Mouse (Mus musculus) kidney, embryonic 15.5 days (tissue): ENCODE measurements around the gene Trpc5. TPM values are rescaled to one million over a fixed set of nuclear protein-coding genes. Genes with fewer than 3 reads are reported as not detected.

Source experiments
- ATAC-seq: fragments of 200-750 bp; cut with Nextera tagmentation; replicated peaks from 2 replicates; pipeline ENCODE4 v1.8.0; 2017; ENCODE audit warnings: moderate TSS enrichment; ENCODE audit not compliant: low FRiP score
- H3K27ac ChIP-seq: fragments of 300-500 bp; sonication (generic); 2 replicates; pipeline ENCODE4 v1.5.1; 2015; ENCODE audit warnings: mild to moderate bottlenecking, inconsistent platforms
- H3K27me3 ChIP-seq: fragments of 300-500 bp; sonication (generic); 2 replicates; pipeline ENCODE4 v1.6.1; 2015; ENCODE audit warnings: inconsistent platforms
- H3K36me3 ChIP-seq: fragments of 300-500 bp; sonication (generic); 2 replicates; pipeline ENCODE4 v1.6.1; 2015; ENCODE audit warnings: inconsistent platforms
- H3K4me1 ChIP-seq: fragments of 300-500 bp; sonication (generic); 2 replicates; pipeline ENCODE4 v1.6.1; 2015; ENCODE audit warnings: inconsistent platforms
- H3K4me2 ChIP-seq: fragments of 300-500 bp; sonication (generic); 2 replicates; pipeline ENCODE4 v1.6.1; 2015; ENCODE audit warnings: moderate library complexity, mild to moderate bottlenecking, inconsistent platforms
- H3K4me3 ChIP-seq: fragments of 300-500 bp; sonication (generic); replicated peaks from 2 replicates; pipeline ENCODE4 v1.5.1; 2015; ENCODE audit warnings: mild to moderate bottlenecking, inconsistent platforms
- H3K9ac ChIP-seq: fragments of 300-500 bp; sonication (generic); 2 replicates; pipeline ENCODE4 v1.6.1; 2015; ENCODE audit warnings: mild to moderate bottlenecking, inconsistent platforms
- H3K9me3 ChIP-seq: fragments of 300-500 bp; sonication (generic); replicated peaks from 2 replicates; pipeline ENCODE4 v1.6.1; 2016; ENCODE audit warnings: inconsistent platforms
- WGBS: fragments of 180-500 bp; shearing (Covaris S2); methylation state at CpG from one replicate; pipeline ENCODE4 v1.1.7; 2015; ENCODE audit warnings: mixed read lengths; 5-methylcytosine and 5-hydroxymethylcytosine counted together
- polyA plus RNA-seq: library from polyadenylated mRNA; unstranded; fragments of >200 nt; fragmentation: Nextera tagmentation; extraction: Ambion mirVana; gene quantifications from 2 replicates; pipeline ENCODE4 v1.2.1, GENCODE M21; 2015

The Trpc5 gene
- polyA plus RNA-seq, 1 experiment from 2014 or later, result 0.08 TPM

GRCm38 (mm10) chrX:144523239-144523638 is 164.7 kb downstream of the Trpc5 start:
- Histone ChIP-seq H3K36me3 (no peaks in the 10 kb centered on the region), H3K4me2 (no peak overlapping the region), H3K27ac (no peak overlapping the region), H3K4me1 (no peaks in the 10 kb centered on the region), H3K4me3 (no peak overlapping the region), H3K9ac (no peak overlapping the region), H3K27me3 (peaks cover 7% of the 10 kb centered on the region; the same call in 1 of the 2 replicates), H3K9me3 (no peaks in the 10 kb centered on the region)
- ATAC-seq, result no peak
- 77% methylated on average over 5 of the region's 5 CpGs for WGBS

- 72% methylated on average over 1 of the region's 1 CpGs for WGBS
- Histone ChIP-seq H3K27me3 (peaks cover 7% of the 10 kb centered on the region), H3K27ac (no peak overlapping the region), H3K9ac (no peak overlapping the region), H3K4me3 (no peak overlapping the region), H3K4me2 (no peak overlapping the region), H3K4me1 (no peaks in the 10 kb centered on the region), H3K9me3 (no peaks in the 10 kb centered on the region), H3K36me3 (no peaks in the 10 kb centered on the region)
- no peak for ATAC-seq
Observed at GRCm38 (mm10) chrX:144491394-144491793, 196.6 kb downstream of the Trpc5 start.

DNA sequence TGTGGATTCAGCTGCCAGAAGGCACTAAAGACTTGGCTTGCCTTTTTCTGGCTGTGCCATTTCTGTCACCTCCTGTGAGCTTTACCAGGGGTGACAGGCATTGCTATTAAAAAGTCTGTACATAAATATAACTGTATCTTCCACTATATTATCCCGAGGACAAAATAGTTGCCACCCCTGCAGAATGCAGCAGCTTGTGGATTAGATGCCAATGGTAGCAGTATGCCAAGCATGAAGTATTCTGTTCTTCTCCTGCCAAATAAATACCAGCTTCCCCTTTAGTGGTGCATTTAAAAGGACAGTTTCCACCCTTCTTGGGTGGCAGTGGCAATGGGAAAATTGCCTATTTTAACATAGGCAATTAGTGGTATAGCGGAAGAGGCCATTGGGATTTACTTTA is 223.6 kb downstream of the Trpc5 start:
- H3K4me3 ChIP-seq, result no peak overlapping the region
- no peaks in the 10 kb centered on the region for H3K4me1 ChIP-seq
- H3K27ac ChIP-seq, result no peak overlapping the region
- 86% methylated on average over 2 of the region's 2 CpGs for WGBS
- no peaks in the 10 kb centered on the region for H3K9me3 ChIP-seq
- ATAC-seq, result no peak
- H3K36me3 ChIP-seq, result no peaks in the 10 kb centered on the region
- no peak overlapping the region for H3K4me2 ChIP-seq
- H3K27me3 ChIP-seq, result peaks cover 23% of the 10 kb centered on the region
- no peak overlapping the region for H3K9ac ChIP-seq

DNA sequence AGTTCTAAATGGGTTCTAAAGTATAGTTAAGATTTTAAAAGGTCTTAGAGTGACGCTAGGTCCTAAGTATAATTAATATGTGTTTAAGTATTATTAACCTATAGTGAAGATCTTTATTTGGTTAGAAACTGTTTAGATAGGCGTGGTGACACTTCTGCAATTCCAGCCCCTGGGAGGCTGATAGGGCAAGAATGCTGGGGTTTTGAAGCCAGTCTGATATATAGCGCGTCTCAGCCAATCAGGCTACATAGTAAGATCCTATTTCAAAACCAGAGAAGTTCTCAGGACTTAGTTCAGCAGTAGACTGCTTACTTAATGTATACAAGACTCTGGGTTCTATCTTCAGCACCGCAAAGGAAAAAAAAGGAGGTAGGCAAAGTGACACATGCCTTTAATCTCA is 231.7 kb downstream of the Trpc5 start, which contains the start of gene Trpc5os:
Trpc5os (plus strand) TSS at position 301 of the 400 bp plus-strand sequence.
- ATAC-seq, result no peak

DNA sequence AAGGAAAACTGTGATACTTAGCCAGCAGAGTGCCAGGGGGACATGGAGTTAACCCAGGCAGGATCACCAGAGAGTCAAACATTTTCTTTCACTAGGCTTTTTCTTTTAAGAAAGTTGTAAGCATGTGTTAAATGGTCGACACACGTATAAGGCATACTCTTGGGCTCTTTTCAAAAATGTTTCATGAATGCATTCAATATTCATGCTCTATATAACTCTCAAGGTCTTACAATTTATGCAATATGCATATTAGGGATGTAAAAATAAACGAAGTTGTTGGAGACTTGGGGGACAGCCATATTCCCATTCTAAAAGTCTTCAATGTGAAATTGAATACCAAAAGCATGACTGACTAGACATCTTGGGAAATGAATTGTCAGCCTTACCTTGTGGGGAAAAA is 264.1 kb downstream of the Trpc5 start:
- no peak overlapping the region for H3K4me2 ChIP-seq
- no peak overlapping the region for H3K9ac ChIP-seq
- H3K9me3 ChIP-seq, result no peaks in the 10 kb centered on the region
- H3K36me3 ChIP-seq, result no peaks in the 10 kb centered on the region
- peaks cover 12% of the 10 kb centered on the region; the same call in 1 of the 2 replicates for H3K27me3 ChIP-seq
- no peak overlapping the region for H3K27ac ChIP-seq
- no peak overlapping the region for H3K4me3 ChIP-seq
- WGBS, result 76% methylated on average over 3 of the region's 3 CpGs
- H3K4me1 ChIP-seq, result no peaks in the 10 kb centered on the region
- ATAC-seq, result no peak

More for the DNA sequence above, 231.7 kb downstream of the Trpc5 start, which contains the start of gene Trpc5os:
- Histone ChIP-seq H3K9me3 (no peaks in the 10 kb centered on the region), H3K9ac (no peak within 1 kb of the TSS), H3K4me3 (no peak within 1 kb of the TSS), H3K27ac (no peak within 1 kb of the TSS), H3K36me3 (no peaks in the 10 kb centered on the region), H3K27me3 (peaks cover 12% of the 10 kb centered on the region; the same call in 1 of the 2 replicates), H3K4me2 (no peak within 1 kb of the TSS), H3K4me1 (no peaks in the 10 kb centered on the region)
- WGBS, result 89% methylated on average over 5 of the region's 5 CpGs

GRCm38 (mm10) chrX:144421091-144421490 is 266.9 kb downstream of the Trpc5 start:
- Histone ChIP-seq H3K9ac (no peak overlapping the region), H3K4me1 (no peaks in the 10 kb centered on the region), H3K27me3 (peaks cover 12% of the 10 kb centered on the region; the same call in 1 of the 2 replicates), H3K27ac (no peak overlapping the region), H3K36me3 (no peaks in the 10 kb centered on the region), H3K4me2 (no peak overlapping the region), H3K4me3 (no peak overlapping the region), H3K9me3 (no peaks in the 10 kb centered on the region)
- WGBS, result 93% methylated on average over 1 of the region's 1 CpGs
- ATAC-seq, result no peak

- no peaks in the 10 kb centered on the region for H3K9me3 ChIP-seq
- 47% methylated on average over 1 of the region's 1 CpGs for WGBS
- H3K27me3 ChIP-seq, result peaks cover 12% of the 10 kb centered on the region; the same call in 1 of the 2 replicates
- no peak overlapping the region for H3K4me2 ChIP-seq
- H3K36me3 ChIP-seq, result no peaks in the 10 kb centered on the region
- no peak for ATAC-seq
- H3K4me1 ChIP-seq, result no peaks in the 10 kb centered on the region
- H3K9ac ChIP-seq, result no peak overlapping the region
- no peak overlapping the region for H3K4me3 ChIP-seq
- H3K27ac ChIP-seq, result no peak overlapping the region
Observed at GRCm38 (mm10) chrX:144420259-144420658, 267.7 kb downstream of the Trpc5 start.

DNA sequence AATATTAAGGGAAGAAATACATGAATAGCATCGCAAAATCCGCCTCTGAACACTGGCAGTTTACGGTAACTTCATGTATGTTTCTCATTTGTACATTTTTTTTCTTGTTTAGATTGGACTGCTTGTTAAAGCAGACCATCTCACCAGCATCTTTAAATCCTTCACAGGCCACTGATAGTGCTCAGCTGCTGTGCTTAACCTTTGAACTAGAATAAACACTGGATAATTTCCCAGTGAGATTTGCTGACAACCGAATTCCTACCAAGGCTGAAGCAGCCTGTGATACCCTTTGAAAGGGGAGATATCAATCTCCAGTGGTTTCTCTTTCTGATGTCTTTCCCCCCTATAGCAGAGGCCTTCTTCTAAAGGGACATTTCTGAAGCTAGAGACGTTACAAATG is 279.9 kb downstream of the Trpc5 start:
- Histone ChIP-seq H3K36me3 (no peaks in the 10 kb centered on the region), H3K4me1 (no peaks in the 10 kb centered on the region), H3K27me3 (peaks cover 3% of the 10 kb centered on the region; the same call in 1 of the 2 replicates), H3K9me3 (no peaks in the 10 kb centered on the region), H3K4me2 (no peak overlapping the region), H3K9ac (no peak overlapping the region), H3K27ac (no peak overlapping the region), H3K4me3 (no peak overlapping the region)
- 51% methylated on average over 5 of the region's 5 CpGs for WGBS
- ATAC-seq, result 0 out of 2 replicates have a peak, but pooled peaks have one; percentile 56

DNA sequence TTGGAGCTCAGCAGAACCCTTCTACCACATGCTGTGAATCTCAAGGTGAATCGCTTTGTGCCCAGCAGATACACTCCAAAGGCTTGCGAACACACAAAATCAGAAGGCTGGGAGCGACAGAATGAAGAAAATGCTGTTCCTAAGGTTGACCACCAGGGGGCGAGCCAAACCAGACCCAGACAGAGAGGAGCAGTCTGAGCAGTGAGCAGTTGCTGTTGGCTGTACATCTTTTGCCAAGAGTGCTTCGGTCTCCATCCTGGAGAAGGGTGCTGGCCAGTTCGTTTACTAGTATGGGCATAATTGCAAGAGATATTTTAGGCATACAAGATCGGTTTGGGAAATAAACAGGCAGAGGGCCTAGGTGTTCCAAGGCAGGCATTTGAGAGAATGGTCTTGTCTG is 284.5 kb downstream of the Trpc5 start:
- no peak overlapping the region for H3K4me2 ChIP-seq
- H3K27ac ChIP-seq, result no peak overlapping the region
- ATAC-seq, result no peak
- no peaks in the 10 kb centered on the region for H3K9me3 ChIP-seq
- H3K36me3 ChIP-seq, result no peaks in the 10 kb centered on the region
- H3K4me1 ChIP-seq, result no peaks in the 10 kb centered on the region
- peaks cover 3% of the 10 kb centered on the region; the same call in 1 of the 2 replicates for H3K27me3 ChIP-seq
- 37% methylated on average over 7 of the region's 7 CpGs for WGBS
- no peak overlapping the region for H3K4me3 ChIP-seq
- no peak overlapping the region for H3K9ac ChIP-seq

DNA sequence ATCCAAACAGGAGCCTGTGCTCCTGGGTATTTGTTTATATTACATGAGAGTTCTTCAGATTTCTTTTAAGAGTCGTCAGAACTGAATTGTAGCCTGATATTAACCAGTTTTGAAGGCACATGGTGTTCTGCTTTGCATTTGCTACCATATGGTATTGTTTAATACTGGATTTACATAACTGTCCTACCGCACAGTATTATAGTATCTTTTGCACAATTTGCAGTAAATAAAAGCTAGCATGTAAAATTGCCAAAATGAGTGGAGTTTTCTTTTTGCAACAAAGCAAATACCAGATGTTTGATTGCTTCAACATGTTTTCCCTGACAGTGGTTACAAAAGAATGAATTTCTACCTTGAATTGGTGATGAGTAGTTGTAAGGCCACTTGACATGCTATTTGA is 313.8 kb downstream of the Trpc5 start:
- 83% methylated on average over 2 of the region's 2 CpGs for WGBS
- H3K27ac ChIP-seq, result no peak overlapping the region
- no peak for ATAC-seq
- H3K4me3 ChIP-seq, result no peak overlapping the region
- H3K4me1 ChIP-seq, result no peaks in the 10 kb centered on the region
- peaks cover 11% of the 10 kb centered on the region; the same call in 1 of the 2 replicates for H3K36me3 ChIP-seq
- no peaks in the 10 kb centered on the region for H3K9me3 ChIP-seq
- no peak overlapping the region for H3K4me2 ChIP-seq
- no peak overlapping the region for H3K9ac ChIP-seq
- no peaks in the 10 kb centered on the region for H3K27me3 ChIP-seq

GRCm38 (mm10) chrX:144338355-144338754 is 349.6 kb downstream of the Trpc5 start:
- Histone ChIP-seq H3K4me2 (no peak overlapping the region), H3K4me3 (no peak overlapping the region), H3K9ac (no peak overlapping the region), H3K36me3 (no peaks in the 10 kb centered on the region), H3K27ac (no peak overlapping the region), H3K4me1 (no peaks in the 10 kb centered on the region), H3K27me3 (no peaks in the 10 kb centered on the region), H3K9me3 (no peaks in the 10 kb centered on the region)
- no peak for ATAC-seq

DNA sequence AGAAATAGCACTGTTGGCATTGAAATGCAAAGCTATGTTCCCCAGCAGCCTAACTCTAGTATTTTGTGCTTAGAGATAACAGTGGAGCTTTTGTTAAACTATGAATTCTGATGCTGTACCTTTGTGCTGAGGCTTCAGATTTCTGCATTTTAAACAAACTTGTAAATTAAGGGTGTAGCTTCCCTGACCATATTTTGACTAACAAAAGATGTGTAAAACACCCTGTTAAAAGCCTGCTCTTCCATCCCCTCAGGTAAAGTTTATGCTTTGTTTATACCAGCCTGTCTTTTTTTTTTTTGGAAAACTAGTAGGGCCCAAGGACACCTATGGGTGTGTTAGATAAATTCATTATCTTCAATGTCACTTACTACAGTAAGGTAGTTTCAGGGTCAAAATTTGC is 350.0 kb downstream of the Trpc5 start:
- H3K4me3 ChIP-seq, result no peak overlapping the region
- H3K27me3 ChIP-seq, result no peaks in the 10 kb centered on the region
- no peaks in the 10 kb centered on the region for H3K9me3 ChIP-seq
- H3K9ac ChIP-seq, result no peak overlapping the region
- H3K4me2 ChIP-seq, result no peak overlapping the region
- H3K27ac ChIP-seq, result no peak overlapping the region
- no peak for ATAC-seq
- no peaks in the 10 kb centered on the region for H3K4me1 ChIP-seq
- H3K36me3 ChIP-seq, result no peaks in the 10 kb centered on the region

DNA sequence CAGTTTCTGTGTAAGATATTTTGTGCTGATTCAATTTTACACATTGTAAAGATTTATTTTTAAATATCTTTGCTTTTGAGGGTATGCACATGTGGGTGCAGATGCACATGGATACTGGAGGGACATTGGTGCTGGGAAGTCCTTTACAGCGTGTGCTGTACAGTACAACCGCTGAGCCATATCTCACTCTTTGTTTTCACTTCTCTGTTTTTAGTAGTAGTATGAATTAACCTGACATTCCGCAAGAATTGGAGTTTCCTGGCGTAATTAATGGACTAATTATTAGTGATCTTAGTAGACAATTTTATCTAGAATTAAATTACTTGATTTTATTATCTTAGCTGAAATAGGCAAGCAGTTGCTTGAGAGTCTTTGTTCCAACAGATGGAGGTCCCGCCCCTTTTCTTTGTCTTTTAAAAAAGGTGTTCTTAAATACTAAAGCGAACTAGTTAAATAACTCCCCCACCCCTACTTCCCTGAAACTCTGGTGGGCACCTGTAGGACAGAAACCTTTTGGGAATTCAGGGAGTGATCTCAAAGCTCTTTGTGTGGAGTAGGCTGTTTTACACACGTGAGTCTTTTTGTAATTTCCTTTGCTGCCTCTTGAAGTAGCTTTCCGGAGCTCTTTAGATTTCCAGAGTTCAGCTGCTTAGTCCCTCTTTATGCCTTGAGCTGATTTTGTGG is 352.5 kb downstream of the Trpc5 start:
- Histone ChIP-seq H3K27me3 (no peaks in the 10 kb centered on the region), H3K4me2 (no peak overlapping the region), H3K27ac (no peak overlapping the region), H3K4me3 (no peak overlapping the region), H3K9me3 (no peaks in the 10 kb centered on the region), H3K9ac (no peak overlapping the region), H3K4me1 (no peaks in the 10 kb centered on the region), H3K36me3 (no peaks in the 10 kb centered on the region)
- ATAC-seq, result no peak
- WGBS, result 51% methylated on average over 8 of the region's 8 CpGs
